Mouse (Mus musculus): ENCODE data around the gene Lamc1. TPM values are rescaled to one million over a fixed set of nuclear protein-coding genes. Genes with fewer than 3 reads are reported as not detected.
"Not testable (repeated sequence)": the region's sequence is repeated elsewhere in the genome, so short reads cannot be mapped to it uniquely, and the experiment has no call there.

Lamc1 gene
- total RNA-seq, 2 experiments from 2014 or later, result 27.0 to 28.7 TPM

DNA sequence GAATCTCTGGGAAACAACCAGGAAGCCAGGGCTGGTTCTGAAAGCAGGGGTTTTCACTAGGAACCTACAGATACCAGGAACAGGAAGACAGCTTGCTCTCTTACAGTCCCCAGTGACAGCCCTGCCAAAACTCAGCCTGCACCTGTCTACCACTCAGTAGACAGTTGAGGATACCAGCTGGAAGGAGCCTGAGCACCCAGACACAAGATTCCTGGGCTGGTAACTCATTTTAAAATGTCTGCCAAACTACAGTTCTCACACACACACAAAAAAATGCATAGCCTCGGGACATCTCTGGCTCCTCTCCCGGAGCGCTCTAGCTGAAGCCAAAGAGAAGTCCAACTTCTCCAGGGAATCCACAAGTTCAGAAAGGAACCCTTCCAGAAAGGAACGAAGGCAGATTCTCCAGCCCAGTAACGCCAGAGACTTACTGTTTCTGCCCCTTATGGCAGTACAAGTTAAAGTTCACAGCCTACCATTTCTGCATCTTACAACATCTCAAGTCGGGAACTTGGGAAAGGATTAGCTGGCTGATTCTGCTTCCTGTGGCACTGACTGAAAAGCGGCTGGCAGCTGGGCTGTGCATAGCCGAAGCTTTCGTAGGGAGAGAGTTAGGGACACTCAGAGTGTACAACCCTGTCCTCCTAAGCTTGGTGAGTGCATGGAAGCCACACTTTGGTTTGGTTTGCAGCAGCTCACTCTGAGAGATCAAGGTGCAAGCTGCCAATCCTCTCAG, 24.2 kb downstream of the Lamc1 start:
- intact Hi-C loops (cut with DNase I), result no loop called here
- peak; percentile 63 to 75 for DNase-seq (ENCODE audit: low spot score in 2 of 2)

DNA sequence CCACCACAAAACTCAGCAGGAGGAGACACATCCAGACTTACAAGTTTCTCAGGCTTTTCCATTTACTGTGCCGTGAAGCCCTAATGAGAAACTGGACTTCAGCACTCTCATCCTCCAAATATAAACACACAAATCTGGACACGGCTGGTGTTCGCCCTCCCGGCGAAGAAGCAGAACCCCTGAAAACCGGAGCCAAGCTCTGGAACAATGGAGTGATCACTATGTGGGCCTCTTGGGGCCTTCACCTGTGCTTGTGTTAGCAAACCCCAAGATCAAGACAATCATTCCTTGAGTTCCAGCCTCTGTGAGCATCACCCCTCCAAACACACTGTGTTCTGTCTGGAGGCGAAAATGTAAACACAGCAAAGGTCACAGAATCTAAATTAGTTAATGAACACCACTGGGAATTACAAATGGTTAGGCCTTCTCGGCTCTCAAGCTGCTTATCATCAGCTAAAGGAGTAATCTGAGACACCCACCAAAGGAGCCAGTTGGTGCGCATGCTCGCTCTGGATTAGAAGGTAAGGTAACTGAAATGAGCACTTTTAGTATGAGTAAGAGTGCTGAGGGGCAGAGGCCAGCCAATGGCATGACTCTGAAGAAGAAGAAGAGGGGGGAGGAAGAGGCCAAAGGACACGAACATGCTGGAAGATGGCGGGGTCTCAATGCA, 24.9 kb downstream of the Lamc1 start:
- DNase-seq (ENCODE audit: low spot score in 2 of 2), result no peak
- intact Hi-C loops (cut with DNase I), result no loop called here

DNA sequence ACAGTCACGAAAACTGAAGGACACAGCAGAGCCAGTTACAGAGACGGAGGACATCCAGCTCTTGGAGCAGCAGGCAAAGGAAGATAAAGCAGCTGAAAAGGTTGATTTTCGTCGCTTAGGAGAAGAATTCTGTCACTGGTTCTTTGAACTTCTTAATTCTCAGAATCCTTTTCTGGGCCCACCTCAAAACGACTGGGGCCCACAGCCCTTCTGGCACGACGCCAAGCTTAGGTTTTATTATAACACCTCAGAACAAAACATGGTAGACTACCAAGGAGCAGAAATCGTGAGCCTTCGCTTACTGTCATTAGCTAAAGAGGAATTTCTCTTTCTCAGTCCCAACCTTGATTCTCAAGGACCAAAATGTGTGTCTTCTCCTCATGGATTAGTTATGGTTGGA, 26.9 kb downstream of the Lamc1 start:
- intact Hi-C loops (cut with DNase I); DNase-seq (ENCODE audit: low spot score in 2 of 2): not testable (repeated sequence)

DNA sequence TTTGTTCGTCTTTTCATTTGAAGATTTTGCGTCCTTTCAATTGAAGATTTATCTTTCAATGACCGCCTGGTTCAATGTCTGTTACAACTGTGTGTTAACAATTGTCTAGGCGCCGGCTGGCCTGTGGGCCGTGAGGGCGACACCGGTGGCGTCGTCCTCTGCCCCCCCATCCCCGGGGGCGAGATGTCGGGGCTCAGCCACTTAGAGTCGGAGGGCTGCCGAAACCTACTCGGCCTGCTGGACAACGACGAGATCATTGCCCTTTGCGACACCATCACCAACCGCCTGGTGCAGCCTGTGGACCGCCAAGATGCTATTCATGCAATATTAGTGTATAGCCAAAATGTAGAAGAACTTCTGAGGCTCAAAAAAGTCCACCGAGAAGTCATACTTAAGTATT, 27.3 kb downstream of the Lamc1 start:
- intact Hi-C loops (cut with DNase I); DNase-seq (ENCODE audit: low spot score in 2 of 2): not testable (repeated sequence)

GRCm38 (mm10) chr1:153299436-153299835, 33.1 kb downstream of the Lamc1 start:
- intact Hi-C loops (cut with DNase I); DNase-seq (ENCODE audit: low spot score in 2 of 2): not testable (repeated sequence)

DNA sequence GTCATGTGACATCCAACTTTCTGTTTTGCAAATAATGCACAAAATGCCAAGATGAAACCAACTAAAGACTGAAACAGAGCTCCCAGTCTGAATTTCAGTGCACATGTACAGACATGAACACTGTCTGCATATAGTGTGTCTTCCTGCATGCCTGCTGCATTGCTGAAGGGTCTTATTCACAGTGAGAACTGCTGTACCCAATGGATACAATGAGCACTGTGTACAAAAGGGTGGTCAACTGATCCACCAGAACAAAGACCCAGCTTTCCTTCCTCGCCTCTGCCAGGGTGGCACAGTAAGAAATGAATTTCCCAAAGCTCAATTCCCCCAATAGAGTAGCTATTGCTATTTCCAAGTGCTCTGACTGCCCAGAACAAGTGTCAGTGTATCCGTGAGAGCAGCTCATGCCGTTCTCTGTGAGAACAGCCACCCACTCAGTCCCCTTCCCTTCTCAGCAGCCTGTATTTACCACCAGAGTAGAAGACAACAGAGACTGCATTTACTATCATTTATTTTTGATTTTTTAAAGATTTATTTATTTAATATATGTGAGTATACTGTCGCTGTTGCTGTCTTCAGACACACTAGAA, 34.7 kb downstream of the Lamc1 start:
- intact Hi-C loops (cut with DNase I); DNase-seq (ENCODE audit: low spot score in 2 of 2): not testable (repeated sequence)

DNA sequence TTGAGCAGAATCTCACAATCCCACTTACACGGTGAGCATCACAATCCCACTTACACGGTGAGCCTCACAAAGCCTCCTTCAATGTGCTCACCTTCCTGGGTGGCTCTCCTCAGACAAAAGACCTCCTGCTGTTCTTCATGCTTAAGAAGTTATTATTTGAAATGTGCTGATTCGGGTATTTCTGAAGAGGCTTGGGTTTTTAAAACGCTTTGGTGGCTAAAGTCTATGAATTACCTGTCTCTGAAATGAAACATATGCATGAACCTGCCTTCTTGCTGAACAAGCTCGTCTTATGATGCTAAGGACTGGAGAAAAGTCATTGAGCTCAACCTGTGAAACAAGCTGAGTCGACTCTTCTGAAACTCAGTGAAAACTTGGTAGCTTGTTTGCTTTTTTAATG, 36.6 kb downstream of the Lamc1 start:
- intact Hi-C loops (cut with DNase I), result no loop called here
- no peak for DNase-seq (ENCODE audit: low spot score in 2 of 2)

GRCm38 (mm10) chr1:153292892-153293291, 39.7 kb downstream of the Lamc1 start:
- DNase-seq (ENCODE audit: low spot score in 2 of 2), result no peak
- intact Hi-C loops (cut with DNase I), result no loop called here

DNA sequence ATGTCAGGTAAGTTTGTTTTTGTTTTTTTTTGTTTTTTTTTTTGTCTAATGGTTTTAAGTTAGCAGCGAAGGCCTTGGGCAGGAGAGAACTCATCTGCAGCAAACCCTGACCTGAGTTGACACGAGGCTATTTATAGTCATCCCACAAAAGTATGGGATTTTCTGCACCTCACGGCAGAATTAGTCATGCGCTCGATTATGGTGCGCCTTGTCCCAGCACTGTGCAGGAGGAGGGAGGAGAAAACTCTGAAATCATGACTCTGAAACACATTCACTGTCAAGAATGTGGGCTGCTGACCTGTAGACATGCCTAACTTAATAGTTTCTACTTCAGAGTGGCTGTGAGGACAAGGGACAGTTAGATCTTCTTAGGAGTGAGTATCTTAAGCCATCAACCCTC, 40.4 kb downstream of the Lamc1 start:
- DNase-seq (ENCODE audit: low spot score in 2 of 2), result no peak
- intact Hi-C loops (cut with DNase I), result no loop called here

DNA sequence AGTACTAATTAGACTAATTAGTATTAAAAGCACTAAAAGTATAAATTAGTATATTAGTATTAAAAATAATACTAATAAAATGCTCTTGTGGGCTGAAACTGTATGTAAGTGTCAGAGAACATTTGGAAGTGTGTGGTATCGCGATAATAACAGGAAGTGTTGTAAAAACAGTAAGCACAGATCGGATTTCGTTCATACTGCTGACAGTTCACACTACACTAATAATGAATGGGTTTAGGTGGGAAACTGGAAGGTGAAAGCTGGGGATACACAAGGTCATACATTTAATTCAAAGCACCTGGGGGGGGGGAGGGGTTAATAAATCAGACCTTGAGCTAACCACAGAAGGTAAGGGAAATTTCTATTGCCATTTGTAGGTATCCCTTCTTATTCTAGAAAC, 41.2 kb downstream of the Lamc1 start:
- DNase-seq (ENCODE audit: low spot score in 2 of 2), result no peak
- intact Hi-C loops (cut with DNase I), result no loop called here

GRCm38 (mm10) chr1:153288010-153288409, 44.6 kb downstream of the Lamc1 start:
- intact Hi-C loops (cut with DNase I), result no loop called here

DNA sequence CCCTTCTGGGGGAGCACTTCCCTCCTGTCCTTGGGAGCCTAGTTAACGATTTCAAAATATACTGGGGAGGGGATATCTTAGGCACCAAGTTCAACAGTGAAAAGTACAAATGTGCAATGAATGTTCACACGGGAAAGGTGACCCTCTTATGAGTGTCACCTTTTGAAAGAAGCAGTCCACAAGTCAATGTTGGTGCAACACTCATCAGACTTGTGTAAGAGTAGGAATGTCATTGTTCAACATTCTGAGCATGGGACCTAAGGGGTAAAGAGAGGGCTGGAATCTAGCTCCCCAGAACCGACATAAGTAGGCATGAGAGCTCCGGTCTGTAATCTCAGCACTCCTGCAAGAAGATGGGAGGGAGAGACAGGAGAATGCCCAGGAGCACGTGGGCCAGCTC, 45.1 kb downstream of the Lamc1 start:
- DNase-seq (ENCODE audit: low spot score in 2 of 2), result no peak
- intact Hi-C loops (cut with DNase I), result no loop called here

More at GRCm38 (mm10) chr1:153288010-153288409, 44.6 kb downstream of the Lamc1 start:
- DNase-seq (ENCODE audit: low spot score in 2 of 2), result peak; percentile 68 to 77

GRCm38 (mm10) chr1:153286216-153286615, 46.4 kb downstream of the Lamc1 start:
- intact Hi-C loops (cut with DNase I), result no loop called here
- DNase-seq (ENCODE audit: low spot score in 2 of 2), result no peak

DNA sequence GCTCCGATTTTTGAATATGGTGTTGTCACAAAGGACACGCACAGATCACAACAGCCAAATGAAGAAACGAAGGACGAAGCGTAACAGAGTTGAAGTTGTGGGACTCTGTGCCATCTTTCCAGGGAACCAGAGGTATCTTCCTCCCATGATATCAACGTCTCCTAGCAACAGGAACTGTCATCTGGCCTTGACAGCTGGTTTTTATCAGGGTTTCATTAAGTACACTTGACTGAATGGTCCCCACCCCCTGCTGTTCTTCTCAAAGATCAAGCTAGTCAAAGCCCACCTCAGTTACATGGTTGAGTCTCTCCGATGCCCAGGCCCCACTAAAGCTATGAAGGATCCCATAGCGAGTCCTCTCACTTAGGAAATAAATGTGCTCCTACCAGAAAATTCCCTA, 47.4 kb downstream of the Lamc1 start:
- intact Hi-C loops (cut with DNase I), result no loop called here

DNA sequence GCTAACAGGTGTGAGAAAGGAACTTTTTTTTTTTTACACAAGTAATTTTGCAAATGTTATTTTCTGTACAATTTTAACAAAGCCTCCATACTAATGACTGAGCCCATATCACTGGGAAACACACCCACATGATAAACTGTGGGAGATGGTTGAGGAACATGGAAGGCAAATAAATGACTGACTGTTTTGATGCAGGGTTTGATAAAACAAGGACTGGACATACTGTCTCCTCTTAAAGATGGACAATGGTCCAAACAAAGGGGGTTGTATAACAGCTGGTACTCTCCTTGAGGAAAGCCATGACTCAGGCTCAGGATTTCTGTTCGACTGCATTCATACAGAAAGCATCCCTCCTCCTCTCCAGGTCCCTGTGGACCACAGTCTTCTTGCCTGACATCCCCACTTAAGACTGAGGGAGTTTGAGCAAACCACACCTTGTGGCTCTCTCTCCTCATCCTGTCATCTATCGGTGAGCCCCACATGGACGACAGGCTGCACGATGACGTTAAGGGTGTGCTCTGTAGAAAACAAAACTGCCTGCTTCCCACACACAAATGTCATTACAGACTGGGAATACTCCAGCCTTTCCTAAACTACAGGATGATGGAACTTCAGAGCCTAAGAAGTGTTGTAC, 50.1 kb downstream of the Lamc1 start:
- DNase-seq (ENCODE audit: low spot score in 2 of 2), result no peak
- intact Hi-C loops (cut with DNase I), result loop anchor here (5.0 kb wide), 1 partner anchor 50 kb away; the partner anchor contains the start of gene Lamc1

More for the DNA sequence above, 47.4 kb downstream of the Lamc1 start:
- no peak for DNase-seq (ENCODE audit: low spot score in 2 of 2)

DNA sequence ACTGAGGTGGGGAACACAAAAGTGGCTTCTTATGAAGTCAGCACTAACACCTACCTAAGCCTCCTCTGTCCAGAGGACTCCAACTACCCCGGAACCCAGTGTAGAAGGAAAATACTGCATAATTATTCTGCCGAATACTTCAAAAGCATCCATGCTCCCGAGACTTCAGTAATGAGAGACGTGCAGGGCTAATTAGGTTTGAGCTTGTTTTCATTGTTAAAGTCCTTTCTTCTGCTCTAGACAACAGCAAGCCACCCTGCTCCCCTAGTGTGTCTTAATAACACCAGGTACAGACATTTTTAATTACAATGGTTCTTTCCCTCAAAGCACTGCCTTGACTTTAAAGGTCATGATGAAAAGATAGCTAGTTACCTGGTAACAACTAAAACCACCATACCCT, 51.1 kb downstream of the Lamc1 start:
- intact Hi-C loops (cut with DNase I), result loop anchor here (5.0 kb wide), 1 partner anchor 51 kb away; the partner anchor contains the start of gene Lamc1
- DNase-seq (ENCODE audit: low spot score in 2 of 2), result no peak

DNA sequence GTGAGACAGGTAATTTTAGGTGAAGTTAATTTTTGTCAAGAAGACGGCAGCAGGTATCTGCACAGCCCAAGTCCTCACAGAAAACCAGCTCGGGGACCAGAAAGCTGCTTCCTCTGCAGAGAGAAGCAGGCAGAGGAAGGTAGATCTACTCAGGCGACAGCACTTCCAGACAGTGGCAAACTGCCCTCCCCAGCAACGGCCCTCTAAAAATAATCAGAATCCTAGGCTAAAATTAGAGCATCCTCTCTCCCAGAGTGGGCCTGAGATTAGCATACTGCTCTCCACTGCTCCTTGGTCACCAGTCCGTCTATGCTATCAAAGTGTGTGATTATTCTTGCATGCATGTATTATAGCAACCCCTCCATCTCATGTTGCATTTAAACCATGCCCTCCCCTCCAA, 52.2 kb downstream of the Lamc1 start:
- intact Hi-C loops (cut with DNase I), result loop anchor here (5.0 kb wide), 1 partner anchor 52 kb away; the partner anchor contains the start of gene Lamc1
- DNase-seq (ENCODE audit: low spot score in 2 of 2), result peak; percentile 29 to 36

GRCm38 (mm10) chr1:153278028-153278613, 54.5 kb downstream of the Lamc1 start:
- intact Hi-C loops (cut with DNase I), result no loop called here
- DNase-seq (ENCODE audit: low spot score in 2 of 2), result no peak

- intact Hi-C loops (cut with DNase I), result no loop called here
- no peak for DNase-seq (ENCODE audit: low spot score in 2 of 2)
Observed at GRCm38 (mm10) chr1:153275466-153275865, 57.1 kb downstream of the Lamc1 start.

DNA sequence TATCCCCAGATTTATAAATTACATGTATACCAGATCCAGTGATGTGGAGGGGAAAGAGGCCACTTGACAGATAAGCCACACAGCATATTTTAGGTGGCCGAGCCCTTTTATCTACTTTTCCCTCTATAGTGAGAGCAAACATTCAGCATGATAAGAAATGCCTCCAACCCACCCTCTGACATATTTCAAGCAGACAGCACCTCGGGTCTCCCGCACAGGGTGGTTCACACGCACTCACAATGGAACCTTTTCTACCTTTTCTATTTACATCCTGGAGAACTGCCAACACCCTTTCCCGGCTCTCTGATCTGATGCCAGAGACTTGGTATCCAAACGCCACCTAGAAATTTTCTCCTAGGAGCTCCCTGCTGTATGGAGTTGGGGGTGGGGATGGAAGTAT, 58.0 kb downstream of the Lamc1 start:
- intact Hi-C loops (cut with DNase I), result no loop called here
- no peak for DNase-seq (ENCODE audit: low spot score in 2 of 2)

Data from left cerebral cortex, postnatal 36 days (tissue).